Mouse (Mus musculus): ENCODE results near the gene Stx1b.

The Stx1b gene

DNA sequence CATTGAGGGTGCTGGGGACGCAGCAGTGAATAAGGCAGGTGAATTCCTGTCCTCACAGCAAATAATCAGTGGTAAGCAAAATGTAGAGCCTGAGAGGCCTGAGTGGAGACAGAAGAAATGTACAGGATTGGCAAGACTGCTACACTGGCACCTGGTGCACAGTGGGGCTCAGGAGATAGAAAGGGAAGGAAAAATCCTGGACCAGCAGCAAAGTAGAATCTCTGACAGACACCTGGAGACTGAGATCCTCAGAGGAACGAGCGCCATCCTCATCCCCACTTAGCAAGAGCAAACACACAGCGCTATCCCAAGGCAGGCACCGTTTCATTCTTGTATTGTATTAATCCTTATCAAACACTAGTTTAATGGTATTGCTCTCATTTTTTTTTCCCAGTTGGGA lies 13.1 kb upstream of the Stx1b start:
- Histone ChIP-seq H3K36me3 (ENCODE audit: control insufficient read depth, insufficient read depth, low read length, poor library complexity, severe bottlenecking) (no peaks in the 10 kb centered on the region), H3K27me3 (ENCODE audit: control insufficient read depth, insufficient read depth, low read length, poor library complexity, severe bottlenecking) (no peaks in the 10 kb centered on the region)
- no peak for DNase-seq (ENCODE audit: low read depth, low spot score)

DNA sequence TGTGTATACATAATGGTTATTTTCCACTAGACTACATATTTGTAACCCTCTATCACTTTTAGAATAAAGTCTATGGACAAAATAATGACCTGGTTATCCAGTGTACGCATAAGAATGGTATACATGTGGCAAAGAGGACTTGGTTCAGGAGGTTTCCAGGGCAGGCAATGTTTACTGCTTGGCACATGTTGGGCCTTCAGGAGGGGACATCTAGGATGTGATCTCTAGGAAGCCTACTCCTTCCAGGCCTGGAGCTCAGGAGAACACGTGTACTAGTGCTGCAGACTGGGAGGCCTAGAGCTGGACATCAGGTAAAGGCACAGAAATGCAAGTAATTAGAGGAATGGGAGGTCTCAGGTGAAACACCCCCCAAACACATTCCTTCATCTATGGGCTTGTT lies 11.2 kb upstream of the Stx1b start:
- no peak for DNase-seq (ENCODE audit: low read depth, low spot score)
- Histone ChIP-seq H3K27me3 (ENCODE audit: control insufficient read depth, insufficient read depth, low read length, poor library complexity, severe bottlenecking) (no peaks in the 10 kb centered on the region), H3K36me3 (ENCODE audit: control insufficient read depth, insufficient read depth, low read length, poor library complexity, severe bottlenecking) (no peaks in the 10 kb centered on the region)

GRCm38 (mm10) chr7:127823236-127824171 lies 845 bp downstream of the Stx1b start:
- DNase-seq (ENCODE audit: low read depth, low spot score), result no peak
- Histone ChIP-seq H3K36me3 (ENCODE audit: control insufficient read depth, insufficient read depth, low read length, poor library complexity, severe bottlenecking) (no peaks in the 10 kb centered on the region), H3K27me3 (ENCODE audit: control insufficient read depth, insufficient read depth, low read length, poor library complexity, severe bottlenecking) (no peaks in the 10 kb centered on the region; the same call in 1 of the 2 replicates)

DNA sequence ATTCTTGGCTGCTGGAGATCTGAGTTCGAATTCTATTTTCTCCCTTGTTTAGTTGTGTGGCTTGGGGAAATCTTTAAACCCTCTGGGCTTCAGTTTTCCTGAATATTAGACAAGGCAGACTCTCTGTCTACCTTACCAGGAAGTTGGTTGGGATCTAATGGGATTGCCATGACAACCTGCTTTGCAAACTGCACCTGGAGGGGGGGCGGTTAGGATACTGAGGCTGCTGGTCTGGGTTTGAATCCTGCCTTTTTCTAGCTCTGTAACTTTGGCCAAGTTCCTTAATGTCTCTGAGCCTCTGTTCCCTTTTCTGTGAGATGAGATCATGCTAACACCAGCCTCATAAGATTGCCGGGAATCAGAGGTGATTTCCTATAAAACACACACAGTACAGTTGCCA lies 1.9 kb downstream of the Stx1b start:
- Histone ChIP-seq H3K36me3 (ENCODE audit: control insufficient read depth, insufficient read depth, low read length, poor library complexity, severe bottlenecking) (no peaks in the 10 kb centered on the region), H3K27me3 (ENCODE audit: control insufficient read depth, insufficient read depth, low read length, poor library complexity, severe bottlenecking) (no peaks in the 10 kb centered on the region; the same call in 1 of the 2 replicates)
- DNase-seq (ENCODE audit: low read depth, low spot score), result no peak

- DNase-seq (ENCODE audit: low read depth, low spot score), result no peak
- no peaks in the 10 kb centered on the region; the same call in 1 of the 2 replicates for H3K27me3 ChIP-seq (ENCODE audit: control insufficient read depth, insufficient read depth, low read length, poor library complexity, severe bottlenecking)
- no peaks in the 10 kb centered on the region for H3K36me3 ChIP-seq (ENCODE audit: control insufficient read depth, insufficient read depth, low read length, poor library complexity, severe bottlenecking)
These were observed 3.4 kb downstream of the Stx1b start for GRCm38 (mm10) chr7:127820836-127821509.

DNA sequence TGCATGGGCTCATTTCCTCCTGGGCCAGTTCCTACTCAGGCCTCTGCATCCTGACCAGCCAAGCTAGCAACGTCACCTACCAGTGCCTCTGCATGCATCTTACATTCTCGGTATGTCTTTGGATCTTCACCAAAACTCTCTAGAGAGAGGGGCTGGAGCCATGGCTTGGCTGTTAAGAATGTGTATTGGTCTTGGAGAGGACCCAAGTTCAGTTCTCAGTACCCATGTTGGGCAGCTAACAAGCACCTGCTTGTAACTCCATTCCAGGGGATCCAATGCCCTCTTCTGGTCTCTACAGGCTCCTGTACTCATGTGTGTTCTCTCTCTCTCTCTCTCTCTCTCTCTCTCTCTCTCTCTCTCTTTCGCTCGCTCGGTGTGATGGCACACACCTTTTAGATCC lies 6.6 kb downstream of the Stx1b start:
- no peak for DNase-seq (ENCODE audit: low read depth, low spot score)
- Histone ChIP-seq H3K27me3 (ENCODE audit: control insufficient read depth, insufficient read depth, low read length, poor library complexity, severe bottlenecking) (no peaks in the 10 kb centered on the region), H3K36me3 (ENCODE audit: control insufficient read depth, insufficient read depth, low read length, poor library complexity, severe bottlenecking) (no peaks in the 10 kb centered on the region)

DNA sequence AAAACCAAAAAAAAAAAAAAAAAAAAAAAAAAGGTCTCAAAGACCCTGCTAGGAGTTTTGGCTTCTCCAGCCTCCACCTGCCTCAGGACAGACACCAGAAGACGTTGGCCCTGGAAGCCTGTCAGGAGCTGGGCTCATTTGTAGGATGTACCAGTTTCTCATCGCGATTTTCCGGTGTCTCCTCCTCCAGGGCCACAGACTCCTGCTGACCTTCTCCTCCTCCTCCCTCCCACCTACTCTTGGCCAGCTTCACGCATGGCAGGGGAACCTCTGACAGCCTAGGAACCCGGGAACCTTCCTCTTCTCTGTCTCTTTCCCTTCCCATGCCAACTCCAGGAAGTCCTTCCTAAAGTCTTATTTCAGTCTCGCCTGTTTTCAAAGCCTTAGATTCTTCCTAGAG lies 7.3 kb downstream of the Stx1b start:
- H3K27me3 ChIP-seq (ENCODE audit: control insufficient read depth, insufficient read depth, low read length, poor library complexity, severe bottlenecking), result no peaks in the 10 kb centered on the region
- H3K36me3 ChIP-seq (ENCODE audit: control insufficient read depth, insufficient read depth, low read length, poor library complexity, severe bottlenecking), result no peaks in the 10 kb centered on the region
- no peak for DNase-seq (ENCODE audit: low read depth, low spot score)

DNA sequence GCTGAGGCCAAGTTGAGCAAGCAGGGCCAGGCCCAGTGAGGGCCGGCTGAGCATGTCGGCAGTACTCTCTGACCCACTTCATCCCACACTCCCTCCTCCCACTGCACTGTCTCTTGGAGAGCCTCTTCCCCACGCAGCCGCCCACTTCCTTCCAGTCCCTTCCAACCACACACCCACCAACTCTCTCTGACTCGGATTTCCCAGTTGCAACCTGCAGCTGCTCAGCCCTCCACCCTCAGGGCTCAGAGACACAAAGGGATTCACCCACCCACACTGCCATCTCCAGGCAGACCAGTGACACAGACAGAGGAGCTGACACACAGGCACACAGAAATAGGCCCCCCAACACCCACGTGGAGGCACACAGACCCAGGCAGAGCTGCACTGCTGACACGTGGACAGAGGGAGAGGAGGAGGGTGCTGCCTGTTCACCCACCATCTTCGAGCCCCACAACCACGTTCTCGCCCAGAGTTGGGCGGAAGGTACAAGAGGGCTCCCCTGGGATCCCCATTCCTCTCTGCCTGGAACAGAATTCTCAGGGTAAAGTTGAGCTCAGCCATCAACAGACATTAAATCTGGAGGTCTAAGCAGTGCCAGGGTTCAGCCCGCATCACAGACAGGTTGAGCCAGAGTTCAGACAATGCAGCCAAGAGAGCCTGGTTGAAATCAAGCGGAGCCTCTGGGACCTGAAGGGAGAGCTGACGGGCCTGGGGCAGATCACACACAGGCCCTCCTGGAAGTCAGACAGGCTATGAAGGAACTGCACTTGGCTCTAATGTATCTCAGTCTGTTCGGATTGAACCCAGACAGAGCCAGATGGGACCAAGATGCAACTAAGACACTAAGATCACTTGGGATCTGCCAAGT lies 8.2 kb downstream of the Stx1b start:
- no peak for DNase-seq (ENCODE audit: low read depth, low spot score)
- Histone ChIP-seq H3K36me3 (ENCODE audit: control insufficient read depth, insufficient read depth, low read length, poor library complexity, severe bottlenecking) (no peaks in the 10 kb centered on the region), H3K27me3 (ENCODE audit: control insufficient read depth, insufficient read depth, low read length, poor library complexity, severe bottlenecking) (no peaks in the 10 kb centered on the region)

DNA sequence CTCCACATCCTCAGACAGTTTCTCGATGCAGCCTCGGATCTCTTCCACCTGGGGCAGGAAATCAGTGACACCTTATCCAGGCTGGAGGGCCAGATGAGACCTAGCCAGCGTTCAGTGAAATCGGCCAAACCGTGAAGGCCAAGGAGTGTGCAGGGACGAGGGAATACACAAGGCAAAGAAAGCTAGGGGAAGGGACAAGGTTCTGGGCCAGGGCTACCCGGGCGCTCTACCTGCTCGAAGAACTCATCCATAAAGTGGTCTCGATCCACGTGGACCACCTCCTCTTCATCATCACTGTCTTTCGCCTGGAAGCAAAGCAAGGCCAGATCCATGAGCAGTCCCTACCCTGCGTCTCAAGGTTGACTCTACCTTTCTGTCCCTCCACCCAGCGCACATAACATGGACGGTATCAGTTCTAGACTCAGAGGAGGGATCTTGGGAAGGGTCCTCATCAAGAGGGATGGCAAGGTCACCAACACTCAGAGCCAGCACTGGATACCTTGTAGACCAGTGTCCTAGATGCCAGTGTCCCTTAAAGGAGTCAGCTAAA lies 9.2 kb downstream of the Stx1b start:
- Histone ChIP-seq H3K27me3 (ENCODE audit: control insufficient read depth, insufficient read depth, low read length, poor library complexity, severe bottlenecking) (no peaks in the 10 kb centered on the region), H3K36me3 (ENCODE audit: control insufficient read depth, insufficient read depth, low read length, poor library complexity, severe bottlenecking) (no peaks in the 10 kb centered on the region)
- no peak for DNase-seq (ENCODE audit: low read depth, low spot score)

GRCm38 (mm10) chr7:127814241-127814921 lies 10.0 kb downstream of the Stx1b start:
- no peak for DNase-seq (ENCODE audit: low read depth, low spot score)
- no peaks in the 10 kb centered on the region for H3K36me3 ChIP-seq (ENCODE audit: control insufficient read depth, insufficient read depth, low read length, poor library complexity, severe bottlenecking)

DNA sequence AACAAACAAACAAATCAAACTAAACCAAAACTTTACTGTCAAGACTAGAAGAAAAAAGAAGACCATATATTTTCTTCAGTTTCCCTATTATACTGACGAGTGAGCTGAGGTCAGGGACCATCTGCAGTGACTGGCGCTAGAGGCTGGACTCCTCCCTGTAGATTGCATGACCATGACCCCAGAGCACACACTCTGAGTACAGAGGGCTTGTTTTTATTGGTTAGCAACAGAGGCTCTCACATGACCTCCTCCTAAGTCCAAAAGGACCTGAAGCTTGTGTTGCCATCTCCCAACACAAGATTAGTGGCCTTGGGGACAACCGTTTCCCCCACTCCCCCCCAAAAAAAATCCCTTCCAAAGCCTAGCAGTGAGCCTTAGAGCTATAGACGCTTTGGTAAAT lies 10.5 kb downstream of the Stx1b start:
- no peaks in the 10 kb centered on the region for H3K27me3 ChIP-seq (ENCODE audit: control insufficient read depth, insufficient read depth, low read length, poor library complexity, severe bottlenecking)
- H3K36me3 ChIP-seq (ENCODE audit: control insufficient read depth, insufficient read depth, low read length, poor library complexity, severe bottlenecking), result no peaks in the 10 kb centered on the region
- DNase-seq (ENCODE audit: low read depth, low spot score), result no peak

More at GRCm38 (mm10) chr7:127814241-127814921, 10.0 kb downstream of the Stx1b start:
- no peaks in the 10 kb centered on the region for H3K27me3 ChIP-seq (ENCODE audit: control insufficient read depth, insufficient read depth, low read length, poor library complexity, severe bottlenecking)

DNA sequence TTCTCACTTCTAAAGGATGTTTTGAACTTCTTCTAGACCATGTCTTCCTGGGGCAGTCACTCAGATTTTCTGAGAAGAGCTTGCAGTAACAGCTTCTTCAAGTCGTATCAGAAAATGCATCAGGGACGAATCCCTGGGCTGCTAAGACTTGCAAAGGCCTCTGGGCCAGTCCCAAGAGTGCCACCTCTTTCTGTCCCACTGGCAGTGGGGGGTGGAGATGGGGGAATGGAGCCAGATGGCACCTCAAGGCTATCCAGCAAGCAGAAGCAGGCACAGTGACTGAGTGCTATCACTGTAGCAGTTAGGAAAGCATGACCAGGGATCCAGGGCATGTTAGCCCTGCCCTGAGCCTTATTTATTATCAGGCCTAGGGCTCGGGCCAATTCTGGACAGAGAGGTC lies 12.1 kb downstream of the Stx1b start:
- H3K27me3 ChIP-seq (ENCODE audit: control insufficient read depth, insufficient read depth, low read length, poor library complexity, severe bottlenecking), result no peaks in the 10 kb centered on the region
- H3K36me3 ChIP-seq (ENCODE audit: control insufficient read depth, insufficient read depth, low read length, poor library complexity, severe bottlenecking), result no peaks in the 10 kb centered on the region
- no peak for DNase-seq (ENCODE audit: low read depth, low spot score)

DNA sequence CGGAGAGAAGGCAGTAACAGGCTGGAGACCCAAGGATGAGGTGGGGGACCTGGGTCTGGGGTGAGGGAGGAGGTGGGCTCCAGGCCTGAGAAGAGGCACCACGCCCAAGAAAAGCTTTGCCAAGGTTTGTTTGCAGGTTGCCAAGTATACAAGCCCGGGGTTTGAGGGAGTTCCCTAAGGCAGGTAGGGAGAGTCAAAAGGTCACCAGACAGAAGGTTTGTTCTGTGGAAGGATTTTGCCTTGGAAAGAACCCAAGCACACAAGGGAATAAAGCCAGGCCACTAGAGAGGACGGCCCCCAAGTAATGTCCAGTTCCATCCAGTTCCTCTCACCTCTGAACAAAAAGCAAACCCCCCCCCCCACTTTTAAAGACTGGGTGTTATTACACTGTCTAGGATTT lies 13.1 kb downstream of the Stx1b start:
- no peaks in the 10 kb centered on the region for H3K27me3 ChIP-seq (ENCODE audit: control insufficient read depth, insufficient read depth, low read length, poor library complexity, severe bottlenecking)
- H3K36me3 ChIP-seq (ENCODE audit: control insufficient read depth, insufficient read depth, low read length, poor library complexity, severe bottlenecking), result no peaks in the 10 kb centered on the region
- no peak for DNase-seq (ENCODE audit: low read depth, low spot score)

- Histone ChIP-seq H3K36me3 (ENCODE audit: control insufficient read depth, insufficient read depth, low read length, poor library complexity, severe bottlenecking) (no peaks in the 10 kb centered on the region), H3K27me3 (ENCODE audit: control insufficient read depth, insufficient read depth, low read length, poor library complexity, severe bottlenecking) (no peaks in the 10 kb centered on the region)
- no peak for DNase-seq (ENCODE audit: low read depth, low spot score)
These were observed 13.7 kb downstream of the Stx1b start for GRCm38 (mm10) chr7:127810650-127811049.
